Mouse (Mus musculus) cerebellum, postnatal 14 days (tissue): Measurements from ENCODE around the gene 2610528J11Rik.
"Not testable (repeated sequence)": the region's sequence is repeated elsewhere in the genome, so short reads cannot be mapped to it uniquely, and the experiment has no call there.

Source experiments
- DNase-seq, 2 experiments: peaks; one replicate each; pipeline ENCODE4 v3.0.0; 2021; ENCODE audit warnings: mixed read lengths in 2 of 2

Gene 2610528J11Rik

GRCm38 (mm10) chr4:118542510-118543157, 15.8 kb downstream of the 2610528J11Rik start:
- no peak for DNase-seq

DNA sequence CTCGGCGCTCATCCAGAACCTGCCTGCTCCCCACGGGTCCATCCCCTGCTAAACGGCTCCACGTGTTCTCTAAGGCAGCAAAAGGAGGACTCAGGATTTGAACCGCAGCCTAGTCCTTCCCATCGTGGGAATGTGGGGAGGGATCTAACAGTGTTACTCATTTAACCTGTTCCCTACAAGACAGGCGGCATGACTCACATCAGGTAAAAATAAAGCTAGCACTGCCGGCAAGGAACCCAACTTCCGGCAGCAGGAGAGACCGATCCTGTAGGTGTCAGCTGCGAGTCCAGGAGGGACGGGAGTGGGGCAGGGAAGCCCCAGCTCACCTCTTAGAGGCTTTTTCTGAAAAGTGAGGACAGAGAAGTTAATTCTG, 16.3 kb downstream of the 2610528J11Rik start:
- no peak for DNase-seq

GRCm38 (mm10) chr4:118543592-118544260, 16.9 kb downstream of the 2610528J11Rik start, which contains the start of gene Tmem125:
TSS of gene Tmem125 (minus strand) at chr4:118544044.
- DNase-seq, result peak in 1 of 2 experiments; percentile 10

GRCm38 (mm10) chr4:118544441-118545127, 17.8 kb downstream of the 2610528J11Rik start:
- DNase-seq, result no peak

GRCm38 (mm10) chr4:118547424-118548129, 20.8 kb downstream of the 2610528J11Rik start:
- peak; percentile 28 to 41 for DNase-seq

GRCm38 (mm10) chr4:118548130-118548480, 21.3 kb downstream of the 2610528J11Rik start:
- not testable (repeated sequence) for DNase-seq

DNA sequence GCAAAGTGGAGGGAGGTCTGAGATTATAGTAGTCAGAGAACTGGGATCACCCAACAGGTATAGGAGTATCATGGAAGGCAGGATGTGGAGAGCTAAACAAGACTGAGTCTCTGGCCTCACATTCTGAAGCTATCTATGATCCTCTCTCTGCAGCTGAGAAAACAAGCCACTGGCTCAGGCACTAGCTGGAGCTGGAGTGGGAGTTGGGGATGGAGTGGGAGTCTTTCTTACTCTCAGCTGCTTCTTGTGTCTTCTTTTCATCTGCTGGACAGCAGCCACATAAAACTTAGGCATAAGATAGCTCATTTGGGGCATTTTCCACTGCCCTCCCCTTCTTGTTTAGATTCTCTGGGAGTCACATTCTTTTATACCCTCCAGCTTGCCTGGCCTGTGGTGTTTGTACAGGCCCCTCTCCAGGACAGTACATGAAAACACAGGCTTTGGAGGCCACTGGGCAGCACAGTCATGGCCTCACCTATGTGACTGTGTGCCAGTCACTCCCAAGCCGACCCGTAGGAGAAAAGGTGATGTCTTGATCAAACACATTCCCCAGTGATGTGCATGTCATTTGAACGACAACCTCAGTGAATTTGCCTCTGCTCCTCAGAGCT, 26.3 kb downstream of the 2610528J11Rik start:
- no peak for DNase-seq

GRCm38 (mm10) chr4:118564062-118564925, 37.5 kb downstream of the 2610528J11Rik start:
- DNase-seq, result peak; percentile 50 to 63

- DNase-seq, result no peak
Measured at GRCm38 (mm10) chr4:118564926-118565279, 38.1 kb downstream of the 2610528J11Rik start.

DNA sequence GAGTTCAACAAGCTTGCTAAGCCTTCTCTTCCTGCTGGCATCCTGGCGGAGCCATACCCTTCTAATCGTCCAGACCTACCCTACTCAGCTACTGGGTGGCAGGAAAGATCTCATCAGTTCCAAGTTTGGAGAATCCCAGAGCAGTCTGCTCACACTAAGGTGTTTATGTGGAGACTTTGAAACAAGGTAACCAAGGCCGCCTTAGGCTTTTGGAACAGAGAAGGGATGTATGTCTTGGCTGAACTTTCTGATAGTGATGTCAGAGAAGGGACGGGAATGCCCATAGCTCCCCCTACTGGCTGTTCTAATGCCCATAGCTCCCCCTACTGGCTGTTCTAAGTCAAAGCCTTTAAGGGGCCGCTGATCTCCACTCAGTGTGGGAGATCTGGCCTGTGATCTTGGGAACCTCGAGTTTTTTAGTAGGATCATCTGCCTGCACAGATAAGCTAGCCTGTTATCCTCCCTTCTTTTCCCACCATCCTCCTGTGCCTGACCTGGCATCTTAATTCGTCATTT, 39.4 kb downstream of the 2610528J11Rik start:
- peak; percentile 53 to 64 for DNase-seq

DNA sequence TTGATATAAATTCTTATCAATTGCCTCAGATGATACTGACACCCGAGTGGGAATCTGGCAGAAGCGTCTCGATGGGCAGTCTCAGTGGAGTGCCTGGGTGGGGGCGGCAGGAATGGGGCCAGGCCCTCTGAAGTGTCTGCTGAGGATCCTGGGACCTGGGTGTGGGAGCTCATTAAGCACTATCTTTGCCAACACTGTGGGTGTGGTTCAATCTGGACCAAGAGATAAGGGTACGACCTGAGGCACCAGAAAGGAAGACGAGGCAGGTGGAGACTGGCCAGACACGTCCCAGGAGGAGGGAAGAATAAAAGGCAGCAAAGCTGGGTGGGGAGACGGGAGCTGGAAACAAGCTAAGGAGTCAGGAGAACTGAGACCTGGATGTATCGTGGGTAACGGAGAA, 41.9 kb downstream of the 2610528J11Rik start:
- DNase-seq, result no peak

DNA sequence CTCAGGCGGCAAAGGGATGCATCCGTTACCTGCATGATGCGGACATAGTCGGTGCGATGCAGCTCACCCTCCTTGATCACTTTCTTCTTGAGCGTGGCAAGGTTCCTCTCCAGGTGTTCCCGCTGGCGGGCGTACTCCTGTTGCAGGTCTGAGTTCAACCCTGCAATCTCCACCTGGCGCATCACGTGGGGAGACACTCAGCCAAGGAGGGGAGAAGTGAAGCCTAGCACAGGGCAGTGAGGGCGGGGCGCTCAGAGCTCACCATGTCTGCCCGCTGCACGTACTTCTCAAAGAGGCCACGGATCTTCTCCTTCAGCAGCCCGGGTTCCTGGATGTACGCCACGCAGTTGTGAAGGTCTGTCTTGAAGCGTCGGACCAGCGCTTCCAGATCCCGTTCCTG, 42.5 kb downstream of the 2610528J11Rik start:
- no peak for DNase-seq

- DNase-seq, result peak; percentile 59 to 64
Measured at GRCm38 (mm10) chr4:118571441-118571840, 44.6 kb downstream of the 2610528J11Rik start.

- DNase-seq, result peak; percentile 94 to 97
Measured at GRCm38 (mm10) chr4:118576097-118576496, 49.3 kb downstream of the 2610528J11Rik start.

GRCm38 (mm10) chr4:118579313-118579712, 52.5 kb downstream of the 2610528J11Rik start:
- peak; percentile 53 to 78 for DNase-seq
